Mouse (Mus musculus): ENCODE results near the gene Hist1h4i. TPM values are rescaled to one million over a fixed set of nuclear protein-coding genes. Genes with fewer than 3 reads are reported as not detected.
A peak's percentile ranks its signal among the peaks of the same experiment; 100 is the strongest.

Hist1h4i gene
- polyA plus RNA-seq, 1 experiment from 2014 or later: 11.8 TPM

DNA sequence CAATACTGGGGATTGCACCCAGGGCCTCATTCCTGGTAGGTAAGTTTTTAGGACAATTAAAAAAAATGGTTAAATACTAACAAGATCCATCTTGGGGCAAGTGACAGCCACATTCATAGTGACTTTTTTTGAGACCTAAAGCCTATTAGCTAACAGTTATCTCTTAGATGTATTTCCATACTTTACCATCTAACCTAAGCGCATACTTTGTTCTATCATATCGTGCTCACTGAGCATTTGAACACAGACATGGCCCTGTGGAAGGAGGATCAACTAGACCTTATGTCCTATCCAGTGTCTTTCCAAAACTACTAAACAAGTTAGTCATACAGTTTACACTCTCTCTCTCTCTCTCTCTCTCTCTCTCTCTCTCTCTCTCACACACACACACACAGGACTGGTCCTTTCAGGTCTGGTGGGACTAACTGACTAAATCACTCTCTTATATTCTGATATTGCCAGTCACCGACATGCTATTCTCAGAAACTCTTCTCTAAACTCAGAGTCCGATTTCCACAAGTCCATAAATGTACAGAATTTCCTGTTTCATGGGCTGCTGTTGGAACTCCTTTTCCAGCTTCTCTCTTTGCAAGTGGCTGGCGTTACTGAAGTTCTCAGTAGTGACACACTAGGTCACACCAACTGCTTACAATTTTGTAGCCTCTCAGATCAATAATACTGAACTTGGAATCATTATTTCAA lies 7.3 kb downstream of the Hist1h4i start:
- Histone ChIP-seq H3K9ac (ENCODE audit: low read depth, low read length) (peak overlapping the region; percentile 72), H3K4me3 (ENCODE audit: low read depth, low read length) (peak overlapping the region; percentile 41), H3K27me3 (replicated peaks; ENCODE audit: control insufficient read depth, insufficient read depth, low read length) (no peaks in the 10 kb centered on the region), H3K27ac (replicated peaks; ENCODE audit: low read depth, low read length) (peak overlapping the region; percentile 83), H3K4me1 (ENCODE audit: control insufficient read depth, insufficient read depth, low read length) (peaks cover 10% of the 10 kb centered on the region; the same call in 1 of the 2 replicates), H3K36me3 (ENCODE audit: control insufficient read depth, insufficient read depth, low read length) (no peaks in the 10 kb centered on the region), H3K4me2 (ENCODE audit: low read depth, low read length) (peak overlapping the region; percentile 64), H3K9me3 (ENCODE audit: control insufficient read depth, low read length) (no peaks in the 10 kb centered on the region)
- WGBS: 47% methylated on average over 5 of the region's 5 CpGs
- ATAC-seq (ENCODE audit: low read depth) (no peak), DNase-seq (ENCODE audit: low spot score) (no peak)

DNA sequence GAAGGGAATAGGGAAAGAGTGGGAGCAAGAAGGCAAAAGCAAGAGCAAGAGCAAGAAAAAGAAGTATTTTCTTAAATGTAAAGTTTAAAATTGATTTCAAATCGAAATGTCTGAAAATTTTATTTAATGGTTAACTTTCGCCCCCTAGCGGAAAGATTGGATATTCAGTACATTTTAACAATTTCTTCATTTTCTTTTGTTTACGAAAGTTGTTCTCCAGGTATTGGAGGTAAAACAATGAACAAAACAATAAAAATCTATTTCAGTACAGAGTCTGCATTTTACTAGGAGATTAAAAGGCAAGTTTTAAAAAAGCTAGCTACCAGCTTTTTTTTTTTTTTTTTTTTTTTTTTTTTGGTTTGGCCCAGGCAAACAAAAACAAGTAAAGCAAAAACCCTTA lies 10.7 kb downstream of the Hist1h4i start:
- Histone ChIP-seq H3K4me1 (ENCODE audit: control insufficient read depth, insufficient read depth, low read length) (peaks cover 3% of the 10 kb centered on the region; the same call in 1 of the 2 replicates), H3K27me3 (replicated peaks; ENCODE audit: control insufficient read depth, insufficient read depth, low read length) (no peaks in the 10 kb centered on the region), H3K27ac (replicated peaks; ENCODE audit: low read depth, low read length) (no peak overlapping the region), H3K9me3 (ENCODE audit: control insufficient read depth, low read length) (no peaks in the 10 kb centered on the region), H3K4me3 (ENCODE audit: low read depth, low read length) (no peak overlapping the region), H3K36me3 (ENCODE audit: control insufficient read depth, insufficient read depth, low read length) (no peaks in the 10 kb centered on the region), H3K4me2 (ENCODE audit: low read depth, low read length) (no peak overlapping the region), H3K9ac (ENCODE audit: low read depth, low read length) (no peak overlapping the region)
- WGBS: 8% methylated on average over 4 of the region's 4 CpGs
- no peak for ATAC-seq (ENCODE audit: low read depth)
- DNase-seq (ENCODE audit: low spot score): no peak

DNA sequence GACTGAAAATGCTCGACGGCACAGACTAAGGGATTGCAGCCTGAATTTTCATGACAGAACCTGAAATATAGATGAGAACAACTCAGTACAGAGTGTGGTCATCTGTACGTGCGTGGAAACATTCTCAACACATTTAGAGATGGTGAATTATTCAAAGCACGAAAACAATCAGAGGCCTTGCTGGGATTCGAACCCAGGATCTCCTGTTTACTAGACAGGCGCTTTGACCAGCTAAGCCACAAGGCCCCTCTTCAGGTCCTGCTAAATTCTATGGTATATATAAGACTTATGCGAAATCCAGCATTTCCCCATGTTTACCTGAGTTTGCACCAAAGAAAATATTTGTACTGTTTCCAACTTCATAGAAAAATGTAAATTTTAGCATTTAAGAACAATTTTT lies 11.2 kb downstream of the Hist1h4i start:
- H3K4me1 ChIP-seq (ENCODE audit: control insufficient read depth, insufficient read depth, low read length): peaks cover 3% of the 10 kb centered on the region; the same call in 1 of the 2 replicates
- H3K4me3 ChIP-seq (ENCODE audit: low read depth, low read length): no peak overlapping the region
- H3K4me2 ChIP-seq (ENCODE audit: low read depth, low read length): no peak overlapping the region
- no peak overlapping the region for H3K27ac ChIP-seq (replicated peaks; ENCODE audit: low read depth, low read length)
- no peaks in the 10 kb centered on the region for H3K9me3 ChIP-seq (ENCODE audit: control insufficient read depth, low read length)
- 35% methylated on average over 8 of the region's 8 CpGs for WGBS
- no peak overlapping the region for H3K9ac ChIP-seq (ENCODE audit: low read depth, low read length)
- DNase-seq (ENCODE audit: low spot score): no peak
- no peak for ATAC-seq (ENCODE audit: low read depth)
- no peaks in the 10 kb centered on the region for H3K36me3 ChIP-seq (ENCODE audit: control insufficient read depth, insufficient read depth, low read length)
- no peaks in the 10 kb centered on the region for H3K27me3 ChIP-seq (replicated peaks; ENCODE audit: control insufficient read depth, insufficient read depth, low read length)

DNA sequence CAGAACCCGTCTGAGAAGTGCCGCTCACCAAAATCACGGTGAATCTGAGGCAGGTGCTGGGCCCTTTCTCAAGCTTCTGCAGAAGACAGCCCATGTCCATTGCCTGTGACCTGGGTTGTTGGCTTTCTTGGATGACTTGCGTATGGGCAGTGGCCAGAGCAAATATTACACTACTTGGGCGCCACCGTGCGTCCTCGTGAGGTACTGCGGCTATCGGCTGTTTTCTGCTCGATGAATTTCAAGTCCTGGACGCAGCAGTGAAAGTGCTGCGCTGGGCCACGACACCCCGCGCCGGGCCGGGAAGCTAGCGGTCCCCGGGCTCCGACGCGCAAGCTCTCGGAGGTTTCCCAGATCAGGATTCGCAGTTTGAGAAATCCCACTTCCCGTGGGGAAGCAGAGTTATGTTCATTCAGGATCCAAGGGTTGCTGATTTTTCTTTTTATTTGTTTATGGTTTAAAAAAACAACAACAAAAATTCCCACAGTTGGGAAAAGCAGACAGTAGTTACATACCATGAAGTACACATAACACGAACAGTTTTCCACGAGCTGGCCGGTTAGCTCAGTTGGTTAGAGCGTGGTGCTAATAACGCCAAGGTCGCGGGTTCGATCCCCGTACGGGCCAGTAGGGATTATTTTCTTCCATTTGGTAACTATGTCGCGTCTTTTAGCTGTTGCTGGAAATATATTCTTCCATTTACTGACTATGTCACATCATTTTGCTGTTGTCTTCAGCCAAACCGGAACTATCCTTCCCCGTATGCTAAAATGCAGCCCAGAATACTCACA lies 12.3 kb downstream of the Hist1h4i start:
- H3K4me1 ChIP-seq (ENCODE audit: control insufficient read depth, insufficient read depth, low read length): no peaks in the 10 kb centered on the region
- peak overlapping the region; percentile 59 for H3K4me3 ChIP-seq (ENCODE audit: low read depth, low read length)
- H3K9me3 ChIP-seq (ENCODE audit: control insufficient read depth, low read length): no peaks in the 10 kb centered on the region
- H3K9ac ChIP-seq (ENCODE audit: low read depth, low read length): peak overlapping the region; percentile 68
- peak overlapping the region; percentile 82 for H3K27ac ChIP-seq (replicated peaks; ENCODE audit: low read depth, low read length)
- no peaks in the 10 kb centered on the region for H3K27me3 ChIP-seq (replicated peaks; ENCODE audit: control insufficient read depth, insufficient read depth, low read length)
- peak; percentile 93 for DNase-seq (ENCODE audit: low spot score)
- H3K4me2 ChIP-seq (ENCODE audit: low read depth, low read length): peak overlapping the region; percentile 52
- WGBS: under 1% methylated on average over 40 of the region's 40 CpGs
- ATAC-seq (ENCODE audit: low read depth): peak; percentile 77
- no peaks in the 10 kb centered on the region for H3K36me3 ChIP-seq (ENCODE audit: control insufficient read depth, insufficient read depth, low read length)

DNA sequence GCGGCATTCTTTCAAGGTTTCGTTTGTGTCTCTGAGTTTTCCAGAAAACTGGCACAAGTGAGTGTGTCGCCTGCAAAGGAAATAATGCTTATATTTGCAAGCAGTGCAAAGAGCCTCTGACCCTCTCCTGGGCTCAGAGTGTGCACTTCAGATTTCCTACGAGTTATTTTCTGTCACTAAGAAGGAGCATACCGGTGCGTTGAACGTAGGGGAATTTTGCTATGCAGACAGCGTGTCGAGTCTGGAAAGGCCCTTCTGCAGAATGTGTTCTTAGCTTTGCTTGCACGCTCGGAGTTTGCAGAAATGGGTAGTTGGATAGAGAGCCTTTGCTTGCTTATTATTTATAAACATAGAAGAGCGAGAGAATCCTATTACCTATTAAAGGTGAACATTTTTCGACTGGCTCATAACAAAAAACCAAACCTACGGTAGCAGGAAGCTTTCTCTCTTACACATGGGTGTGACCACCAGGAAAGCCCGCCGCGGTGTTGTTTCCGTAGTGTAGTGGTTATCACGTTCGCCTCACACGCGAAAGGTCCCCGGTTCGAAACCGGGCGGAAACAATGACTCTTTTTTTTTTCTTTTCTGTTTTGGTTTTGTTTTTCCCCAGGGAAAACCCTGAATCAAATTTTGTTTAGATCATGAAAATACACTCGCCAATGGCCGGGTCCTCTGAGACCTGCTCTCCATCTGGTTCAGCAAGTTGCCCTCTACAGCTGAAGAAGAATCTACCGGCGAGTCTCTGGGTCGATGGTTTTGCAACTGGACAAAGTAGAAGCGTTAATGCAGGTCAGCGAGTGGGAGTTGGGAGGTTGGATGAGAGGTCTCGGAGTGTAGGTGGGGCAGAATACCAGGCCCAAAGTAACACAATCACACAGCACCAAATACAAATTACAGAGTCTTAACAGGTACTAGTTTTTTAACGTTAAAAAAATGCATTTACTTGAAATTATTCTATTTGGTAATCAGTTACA lies 14.8 kb downstream of the Hist1h4i start:
- no peaks in the 10 kb centered on the region for H3K27me3 ChIP-seq (replicated peaks; ENCODE audit: control insufficient read depth, insufficient read depth, low read length)
- peak overlapping the region; percentile 71 for H3K4me2 ChIP-seq (ENCODE audit: low read depth, low read length)
- H3K4me1 ChIP-seq (ENCODE audit: control insufficient read depth, insufficient read depth, low read length): no peaks in the 10 kb centered on the region
- peak overlapping the region; percentile 47 for H3K4me3 ChIP-seq (ENCODE audit: low read depth, low read length)
- WGBS: 2% methylated on average over 35 of the region's 35 CpGs
- peak; percentile 89 for DNase-seq (ENCODE audit: low spot score)
- H3K27ac ChIP-seq (replicated peaks; ENCODE audit: low read depth, low read length): peak overlapping the region; percentile 40; the same call in 1 of the 2 replicates
- H3K9ac ChIP-seq (ENCODE audit: low read depth, low read length): peak overlapping the region; percentile 60
- no peaks in the 10 kb centered on the region for H3K9me3 ChIP-seq (ENCODE audit: control insufficient read depth, low read length)
- ATAC-seq (ENCODE audit: low read depth): peak; percentile 67
- no peaks in the 10 kb centered on the region for H3K36me3 ChIP-seq (ENCODE audit: control insufficient read depth, insufficient read depth, low read length)

DNA sequence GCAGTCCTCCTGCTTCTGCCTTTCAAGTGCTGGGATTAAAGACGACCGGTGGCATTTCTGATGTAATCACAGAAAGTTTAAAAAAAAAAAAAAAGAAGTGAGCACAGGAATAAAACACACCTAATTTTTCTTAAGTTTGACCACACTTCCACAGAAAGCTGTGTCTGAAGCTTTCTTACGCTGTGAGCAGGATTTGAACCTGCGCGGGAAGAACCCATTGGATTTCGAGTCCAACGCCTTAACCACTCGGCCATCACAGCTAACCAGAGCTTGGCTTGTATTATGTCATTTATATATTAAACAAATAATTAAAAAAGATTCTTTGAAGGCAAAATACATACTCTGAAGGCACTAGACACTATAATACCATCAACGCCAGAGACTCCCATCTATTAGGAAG lies 18.9 kb downstream of the Hist1h4i start:
- Histone ChIP-seq H3K4me3 (ENCODE audit: low read depth, low read length) (peak overlapping the region; percentile 43), H3K9me3 (ENCODE audit: control insufficient read depth, low read length) (no peaks in the 10 kb centered on the region), H3K27me3 (replicated peaks; ENCODE audit: control insufficient read depth, insufficient read depth, low read length) (peaks cover 26% of the 10 kb centered on the region), H3K27ac (replicated peaks; ENCODE audit: low read depth, low read length) (no peak overlapping the region), H3K4me1 (ENCODE audit: control insufficient read depth, insufficient read depth, low read length) (no peaks in the 10 kb centered on the region), H3K9ac (ENCODE audit: low read depth, low read length) (peak overlapping the region; percentile 44; the same call in 1 of the 2 replicates), H3K4me2 (ENCODE audit: low read depth, low read length) (peak overlapping the region; percentile 67), H3K36me3 (ENCODE audit: control insufficient read depth, insufficient read depth, low read length) (no peaks in the 10 kb centered on the region)
- WGBS: under 1% methylated on average over 9 of the region's 9 CpGs
- peak; percentile 71 for ATAC-seq (ENCODE audit: low read depth)
- DNase-seq (ENCODE audit: low spot score): peak; percentile 92

DNA sequence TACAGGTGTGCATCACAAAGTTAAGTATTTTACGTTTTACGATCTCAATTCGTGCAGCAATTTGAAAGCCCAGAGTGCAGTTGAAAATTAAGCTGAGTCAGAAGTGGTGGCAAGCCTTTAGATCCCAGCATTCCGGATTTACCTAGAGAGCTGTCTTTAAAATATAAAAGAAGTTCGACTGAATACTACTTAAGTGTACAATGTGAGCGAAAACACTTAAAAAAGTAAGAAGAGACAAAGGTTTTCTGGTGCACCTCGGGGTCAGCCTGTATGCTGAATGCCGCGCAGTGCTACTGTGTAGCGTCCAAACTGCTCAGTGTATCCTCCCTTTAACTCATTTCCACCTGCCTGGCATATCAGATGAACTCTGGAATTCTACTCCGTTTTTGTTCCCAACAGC lies 19.6 kb downstream of the Hist1h4i start:
- H3K9ac ChIP-seq (ENCODE audit: low read depth, low read length): peak overlapping the region; percentile 44
- DNase-seq (ENCODE audit: low spot score) (no peak), ATAC-seq (ENCODE audit: low read depth) (no peak)

DNA sequence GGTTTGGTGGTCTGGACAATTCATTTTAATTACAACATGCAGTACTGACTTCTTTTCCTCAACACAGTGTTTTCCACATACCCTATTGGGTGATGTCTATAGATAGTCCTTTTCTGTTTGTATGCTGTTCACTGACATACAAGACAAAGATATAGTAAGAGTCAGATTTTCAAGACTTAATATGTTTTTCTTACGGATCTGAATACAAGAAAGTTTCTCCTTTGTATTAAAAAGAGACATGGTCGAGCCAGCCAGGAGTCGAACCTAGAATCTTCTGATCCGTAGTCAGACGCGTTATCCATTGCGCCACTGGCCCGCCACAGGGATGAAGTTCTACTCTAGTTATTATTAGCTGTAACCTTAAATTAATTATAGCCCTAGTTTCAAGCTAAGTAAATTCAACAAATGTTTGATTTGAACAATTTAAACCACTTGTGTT lies 20.2 kb downstream of the Hist1h4i start:
- Histone ChIP-seq H3K36me3 (ENCODE audit: control insufficient read depth, insufficient read depth, low read length) (no peaks in the 10 kb centered on the region), H3K4me3 (ENCODE audit: low read depth, low read length) (peak overlapping the region; percentile 43), H3K9ac (ENCODE audit: low read depth, low read length) (peak overlapping the region; percentile 53), H3K4me1 (ENCODE audit: control insufficient read depth, insufficient read depth, low read length) (no peaks in the 10 kb centered on the region), H3K9me3 (ENCODE audit: control insufficient read depth, low read length) (no peaks in the 10 kb centered on the region), H3K27me3 (replicated peaks; ENCODE audit: control insufficient read depth, insufficient read depth, low read length) (peaks cover 34% of the 10 kb centered on the region), H3K27ac (replicated peaks; ENCODE audit: low read depth, low read length) (no peak overlapping the region), H3K4me2 (ENCODE audit: low read depth, low read length) (peak overlapping the region; percentile 67)
- ATAC-seq (ENCODE audit: low read depth) (peak; percentile 73), DNase-seq (ENCODE audit: low spot score) (peak; percentile 80)
- 0% methylated on average over 8 of the region's 8 CpGs for WGBS

More for the DNA sequence above, 19.6 kb downstream of the Hist1h4i start:
- H3K27ac ChIP-seq (replicated peaks; ENCODE audit: low read depth, low read length): no peak overlapping the region
- H3K36me3 ChIP-seq (ENCODE audit: control insufficient read depth, insufficient read depth, low read length): no peaks in the 10 kb centered on the region
- 0% methylated on average over 11 of the region's 11 CpGs for WGBS
- peaks cover 28% of the 10 kb centered on the region for H3K27me3 ChIP-seq (replicated peaks; ENCODE audit: control insufficient read depth, insufficient read depth, low read length)
- H3K4me3 ChIP-seq (ENCODE audit: low read depth, low read length): peak overlapping the region; percentile 43
- no peaks in the 10 kb centered on the region for H3K4me1 ChIP-seq (ENCODE audit: control insufficient read depth, insufficient read depth, low read length)
- peak overlapping the region; percentile 67 for H3K4me2 ChIP-seq (ENCODE audit: low read depth, low read length)
- H3K9me3 ChIP-seq (ENCODE audit: control insufficient read depth, low read length): no peaks in the 10 kb centered on the region
